In the genomic region with DNA sequence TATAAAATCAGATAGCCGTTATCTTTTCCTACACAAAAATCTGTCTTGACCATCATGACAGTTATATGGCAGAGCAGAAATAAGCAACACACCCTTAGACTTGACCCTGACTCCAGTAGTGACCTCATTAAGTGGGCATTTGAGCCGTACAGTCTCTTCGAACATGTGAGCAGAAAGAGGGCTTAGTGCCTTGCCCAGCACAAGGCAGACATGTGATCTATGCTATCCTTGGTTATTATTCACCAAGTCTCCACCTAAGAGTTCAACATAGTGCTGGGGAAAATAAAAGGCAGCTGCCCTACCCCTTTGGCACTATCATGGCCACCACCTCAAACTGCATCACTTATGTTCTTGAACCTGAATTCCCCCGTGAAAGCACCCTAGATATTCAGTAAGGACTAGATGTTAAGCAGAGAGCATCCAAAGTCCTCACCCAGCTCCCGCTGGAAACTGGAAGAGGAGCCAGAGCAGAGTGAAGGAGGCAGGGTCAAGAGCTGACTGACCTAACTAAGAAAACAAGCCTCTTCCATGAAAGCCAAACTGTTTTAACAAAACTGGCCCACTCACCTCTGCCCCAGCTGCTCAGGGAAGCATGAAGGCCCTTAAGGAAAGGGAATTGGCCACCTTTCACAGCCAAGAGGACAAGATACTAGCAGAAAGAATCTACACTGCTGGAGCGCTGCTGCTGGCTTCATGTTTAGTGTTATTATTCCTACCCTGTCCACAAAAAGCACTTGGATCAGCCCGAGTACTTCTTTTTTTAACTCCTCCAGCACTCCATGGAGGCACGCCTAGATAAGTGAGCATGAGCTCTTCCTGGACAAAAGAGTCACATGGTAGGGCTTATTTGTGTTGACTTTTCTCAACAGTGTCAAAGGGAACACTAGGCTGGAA, we compare ENCODE assay signal across 11 mouse cellular contexts. TPM values are rescaled to one million over a fixed set of nuclear protein-coding genes. Genes with fewer than 3 reads are reported as not detected.
DNase-seq lines count a peak whose midpoint lies in the region; ATAC-seq and TF ChIP-seq lines count a peak whose summit lies in the region.
"Had no signal": no experiment of that assay in that cellular context is flagged by ENCODE, and none has a peak within 500 bp of the region (broad histone marks: within the 10 kb centered on the region; RNA-seq: fewer than 3 reads in every experiment).

No protein-coding gene starts in this region.

- H3K4me2 ChIP-seq in heart, embryonic 16.5 days (ENCODE audit: low read depth, low read length) = peak overlapping the region; percentile 51
- H3K4me2 ChIP-seq in kidney, postnatal 0 days (ENCODE audit: low read length) = no peak overlapping the region
- H3K4me2 ChIP-seq: limb, embryonic 13.5 days had no signal

- H3K36me3 ChIP-seq in heart, embryonic 16.5 days (ENCODE audit: control insufficient read depth, insufficient read depth) = no peaks in the 10 kb centered on the region
- H3K36me3 ChIP-seq in kidney, postnatal 0 days (ENCODE audit: insufficient read depth, low read length) = no peaks in the 10 kb centered on the region
- H3K36me3 ChIP-seq: limb, embryonic 13.5 days had no signal

- 40% methylated on average over 8 of the region's 8 CpGs for WGBS in heart, embryonic 16.5 days
- 33% methylated on average over 8 of the region's 8 CpGs for WGBS in kidney, postnatal 0 days

- no peak for TF ChIP-seq CTCF in kidney, postnatal 0 days (IDR thresholded peaks at IDR 0.05; ENCODE audit: low read depth)

- H3K27me3 ChIP-seq in heart, embryonic 16.5 days (ENCODE audit: control insufficient read depth, insufficient read depth, low read length) = no peaks in the 10 kb centered on the region
- no peaks in the 10 kb centered on the region for H3K27me3 ChIP-seq in kidney, postnatal 0 days (ENCODE audit: insufficient read depth, low read length)
- H3K27me3 ChIP-seq: limb, embryonic 13.5 days had no signal

- DNase-seq in R1 (ENCODE audit: low read depth, low spot score) = peak; percentile 7
- peak; percentile 6 for DNase-seq in ZHBTc4 (ENCODE audit: low read depth, low spot score)
- DNase-seq in kidney, postnatal 0 days (ENCODE audit: low spot score) = peak; percentile 51
- no peak for DNase-seq in thymus, postnatal 25 days
- no peak for DNase-seq in cerebellum, adult 18-20 months
- DNase-seq in right cerebral cortex, postnatal 14 days = no peak
- DNase-seq: cerebellum, postnatal 14 days; right cerebral cortex, adult 18-20 months had no signal

- ATAC-seq in heart, embryonic 16.5 days (replicated peaks; ENCODE audit: extremely low read depth, insufficient read depth, low FRiP score) = peak; percentile 82
- ATAC-seq in kidney, postnatal 0 days (replicated peaks; ENCODE audit: low FRiP score, low read depth) = peak; percentile 59

- peaks cover 27% of the 10 kb centered on the region for H3K4me1 ChIP-seq in heart, embryonic 16.5 days (ENCODE audit: control insufficient read depth, insufficient read depth, low read length)
- peaks cover 12% of the 10 kb centered on the region; the same call in 1 of the 2 replicates for H3K4me1 ChIP-seq in kidney, postnatal 0 days (replicated peaks; ENCODE audit: insufficient read depth, low read length)
- H3K4me1 ChIP-seq: limb, embryonic 13.5 days had no signal

- peak overlapping the region; percentile 1; the same call in 1 of the 2 replicates for H3K4me3 ChIP-seq in heart, embryonic 16.5 days (ENCODE audit: low read length)
- H3K4me3 ChIP-seq in kidney, postnatal 0 days (replicated peaks; ENCODE audit: low read depth, low read length) = no peak overlapping the region
- H3K4me3 ChIP-seq: limb, embryonic 13.5 days had no signal

- peak overlapping the region; percentile 44 for H3K9ac ChIP-seq in heart, embryonic 16.5 days (ENCODE audit: low read length)
- H3K9ac ChIP-seq in kidney, postnatal 0 days (ENCODE audit: low read depth, low read length) = no peak overlapping the region
- H3K9ac ChIP-seq: limb, embryonic 13.5 days had no signal

- no peaks in the 10 kb centered on the region for H3K9me3 ChIP-seq in heart, embryonic 16.5 days (replicated peaks; ENCODE audit: control insufficient read depth, low read length)
- no peaks in the 10 kb centered on the region for H3K9me3 ChIP-seq in kidney, postnatal 0 days (replicated peaks; ENCODE audit: low read length)
- H3K9me3 ChIP-seq: limb, embryonic 13.5 days had no signal

- peak overlapping the region; percentile 90 for H3K27ac ChIP-seq in heart, embryonic 16.5 days (ENCODE audit: low read length)
- no peak overlapping the region; the same call in 1 of the 2 replicates for H3K27ac ChIP-seq in kidney, postnatal 0 days
- H3K27ac ChIP-seq: limb, embryonic 13.5 days; macrophage had no signal

RNA-seq across cellular contexts. Expression of a gene that starts 40.4 kb away (rescaled TPM):
- 5.6 and 7.7 TPM in 2 replicates for polyA plus RNA-seq in heart, embryonic 16.5 days (2015; fragmentation: Nextera tagmentation; extraction: Ambion mirVana)
- polyA plus RNA-seq in kidney, postnatal 0 days (2015; fragmentation: Nextera tagmentation; extraction: Ambion mirVana) = 4.2 and 4.4 TPM in 2 replicates

Comparison
In these comparisons a context has a peak if more than half of its experiments do, and no peak if none do; other contexts are left out.
1. DNase-seq: peak in R1 (single experiment), ZHBTc4 (single experiment) and kidney, postnatal 0 days (single experiment); none in thymus, postnatal 25 days (single experiment), cerebellum, adult 18-20 months (0 of 2) and right cerebral cortex, postnatal 14 days (single experiment).